Mouse (Mus musculus): Measurements from ENCODE around the gene Desi1. TPM values are rescaled to one million over a fixed set of nuclear protein-coding genes. Genes with fewer than 3 reads are reported as not detected.

The Desi1 gene
- 10 to 100 TPM; 14.9 to 18.4 (median 17.5) TPM for total RNA-seq (2022)

GRCm38 (mm10) chr15:82033762-82034161, at the start of gene Desi1:
Gene Desi1 (minus strand): TSS chr15:82033862.
- DNase-seq (ENCODE audit: low spot score in 2 of 2) = no peak

GRCm38 (mm10) chr15:82081161-82081560, 47.5 kb upstream of the Desi1 start:
- DNase-seq (ENCODE audit: low spot score in 2 of 2) = peak; percentile 11 to 18

GRCm38 (mm10) chr15:82079883-82080282, 46.2 kb upstream of the Desi1 start:
- DNase-seq (ENCODE audit: low spot score in 2 of 2) = no peak

GRCm38 (mm10) chr15:82073490-82073889, 39.8 kb upstream of the Desi1 start:
- DNase-seq (ENCODE audit: low spot score in 2 of 2) = no peak

DNA sequence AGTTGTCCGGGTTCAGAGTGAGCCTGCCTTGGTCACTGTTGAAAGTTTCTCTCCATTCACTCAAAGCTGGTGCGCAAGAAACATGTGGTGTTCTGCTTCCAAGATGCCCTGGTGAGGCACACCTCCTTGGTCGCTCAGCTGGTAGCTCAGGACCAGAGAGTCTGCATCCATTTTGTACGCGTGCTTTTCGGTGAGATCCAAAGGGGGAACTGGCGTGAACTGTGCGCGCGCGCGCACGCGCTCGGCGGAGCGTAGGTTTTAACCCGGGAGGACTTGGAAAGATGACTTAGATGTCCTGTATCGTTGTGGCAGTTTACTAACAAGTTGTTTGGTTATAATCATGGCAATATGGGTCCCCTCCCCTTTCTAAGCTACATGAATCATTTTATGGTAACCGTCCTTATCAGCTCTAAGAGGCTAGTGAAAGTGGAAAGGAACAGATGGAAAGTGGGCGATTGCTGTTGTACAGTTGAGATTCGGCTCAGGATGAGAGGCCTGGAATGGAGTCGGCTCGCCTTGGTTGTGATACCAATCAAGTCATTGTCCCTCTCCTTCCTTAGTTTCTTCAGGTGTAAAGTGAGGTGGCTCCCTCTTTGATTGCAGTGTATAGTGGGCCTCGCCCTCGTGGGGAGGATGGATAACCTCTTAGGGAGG, 38.3 kb upstream of the Desi1 start:
- DNase-seq (ENCODE audit: low spot score in 2 of 2) = no peak

- no peak for DNase-seq (ENCODE audit: low spot score in 2 of 2)
Measured at GRCm38 (mm10) chr15:82069898-82070297, 36.2 kb upstream of the Desi1 start, which contains the start of gene Mei1. Gene Mei1 (plus strand): TSS chr15:82069996.

GRCm38 (mm10) chr15:82065511-82065910, 31.8 kb upstream of the Desi1 start:
- peak; percentile 33 to 46 for DNase-seq (ENCODE audit: low spot score in 2 of 2)

GRCm38 (mm10) chr15:82063909-82064308, 30.2 kb upstream of the Desi1 start:
- no peak for DNase-seq (ENCODE audit: low spot score in 2 of 2)

DNA sequence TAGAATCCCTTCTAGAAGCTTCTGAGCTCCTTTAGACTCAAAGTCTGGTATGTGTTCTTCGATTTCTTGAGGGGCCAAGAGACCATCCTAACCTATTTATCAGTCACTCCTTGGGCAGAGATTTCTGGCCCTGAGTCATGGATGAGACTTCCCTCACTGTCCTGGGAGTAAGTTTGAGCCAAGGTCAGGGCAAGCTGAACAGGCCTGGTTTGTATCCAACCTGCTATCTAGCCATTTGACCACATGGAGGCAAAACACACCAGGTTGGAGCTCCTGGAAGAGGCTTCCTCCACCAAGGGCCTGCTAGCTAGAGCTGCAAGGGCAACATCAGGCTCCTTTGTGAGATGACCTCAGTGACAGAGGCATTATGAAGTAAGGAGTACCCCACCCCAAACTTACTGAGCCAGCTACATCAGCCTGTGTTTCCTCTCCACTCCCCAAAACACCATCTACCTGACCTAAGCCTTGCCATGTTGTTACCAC, 25.1 kb upstream of the Desi1 start, which contains the start of gene 4930407I10Rik:
Gene 4930407I10Rik (plus strand): TSS at position 433 of the 483 bp plus-strand sequence.
- DNase-seq (ENCODE audit: low spot score in 2 of 2) = no peak

- no peak for DNase-seq (ENCODE audit: low spot score in 2 of 2)
Measured at GRCm38 (mm10) chr15:82052544-82052943, 18.9 kb upstream of the Desi1 start.

DNA sequence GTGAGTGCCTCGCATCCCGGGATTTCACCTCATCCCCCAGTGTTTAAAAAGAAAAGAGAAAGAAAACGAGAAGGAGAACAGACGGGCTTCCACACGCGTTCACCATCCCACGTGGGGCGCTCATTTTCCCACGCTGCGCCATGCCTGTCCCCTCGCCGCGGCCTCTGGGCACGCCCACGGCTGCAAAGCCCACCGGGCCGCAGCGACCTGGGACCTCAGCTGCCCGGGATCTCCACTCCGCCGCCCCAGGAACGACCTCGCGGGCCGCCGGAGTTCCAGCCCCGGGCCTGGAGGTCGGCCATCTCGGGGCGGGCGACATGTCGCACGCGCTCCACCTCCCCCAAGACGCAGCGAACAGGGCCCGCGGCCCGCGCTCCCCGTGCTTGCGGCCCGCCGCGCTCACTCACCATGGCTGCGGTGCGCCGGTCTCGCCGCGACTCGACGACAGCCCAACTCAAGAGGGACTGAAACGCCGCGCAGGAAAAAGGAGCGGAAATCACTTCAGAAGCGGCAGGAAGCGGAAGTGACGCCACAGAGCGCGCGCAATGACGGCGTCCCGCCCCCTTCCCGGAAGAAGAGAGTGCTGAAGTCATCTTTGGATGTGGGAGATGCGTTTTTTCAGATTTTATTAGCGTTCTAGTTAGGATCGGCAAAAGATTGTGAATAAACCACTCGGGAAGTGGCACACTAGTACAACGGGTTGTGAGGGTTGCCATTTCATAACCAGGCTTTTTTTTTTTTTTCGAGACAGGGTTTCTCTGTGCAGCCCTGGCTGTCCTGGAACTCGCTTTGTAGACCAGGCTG, 13.6 kb upstream of the Desi1 start, which contains the start of gene Snu13:
Gene Snu13 (minus strand): TSS at position 519 of the 804 bp plus-strand sequence.
- peak; percentile 78 to 82 for DNase-seq (ENCODE audit: low spot score in 2 of 2)

- DNase-seq (ENCODE audit: low spot score in 2 of 2) = no peak
Measured at GRCm38 (mm10) chr15:82046246-82046891, 12.7 kb upstream of the Desi1 start.

DNA sequence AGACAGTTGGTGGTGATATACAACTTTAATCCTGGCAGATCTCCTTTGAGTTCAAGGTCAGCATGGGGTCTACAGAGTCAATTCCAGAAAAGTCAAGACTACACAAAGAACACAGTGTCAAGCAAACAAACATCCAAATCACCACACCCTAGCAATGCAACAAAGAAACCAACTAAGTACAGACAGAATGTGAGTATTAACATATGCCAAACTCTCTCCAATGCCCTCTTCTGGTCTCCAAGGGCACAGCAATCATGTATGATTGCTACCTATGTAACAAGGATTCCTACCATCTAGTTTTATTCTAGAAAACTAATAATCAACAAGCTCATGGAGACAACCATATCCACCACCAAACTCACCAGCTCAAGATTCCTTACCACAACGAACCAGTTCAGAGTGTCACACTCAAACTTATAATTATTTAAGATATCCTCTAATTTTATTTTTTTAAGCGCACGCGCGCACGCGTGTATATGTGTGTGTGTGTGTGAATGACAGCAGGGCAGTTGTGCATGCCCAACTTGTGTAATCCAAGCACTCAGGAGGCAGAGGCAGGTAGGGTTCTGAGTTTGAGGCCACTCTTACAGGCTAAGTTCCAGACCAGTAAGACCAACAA, 10.6 kb upstream of the Desi1 start:
- DNase-seq (ENCODE audit: low spot score in 2 of 2) = no peak

DNA sequence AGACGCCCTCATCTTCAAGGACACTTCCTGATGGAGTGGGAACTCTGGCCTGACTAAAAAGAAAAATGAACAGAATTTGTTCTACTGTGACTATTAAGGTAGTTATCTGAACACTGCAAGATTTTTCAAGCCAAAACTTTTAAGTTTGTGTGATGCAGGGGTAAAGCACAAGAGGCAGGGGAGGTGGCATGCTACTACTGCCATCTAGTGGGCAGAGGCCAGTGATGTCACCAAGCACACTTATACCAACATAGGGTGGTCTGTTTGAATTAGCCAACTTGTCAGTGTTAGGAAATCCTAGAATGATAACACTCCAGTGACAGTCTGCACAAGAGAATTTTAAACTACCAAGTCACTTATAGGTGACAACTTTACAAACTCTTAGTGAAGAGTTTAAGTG, 7.0 kb upstream of the Desi1 start:
- no peak for DNase-seq (ENCODE audit: low spot score in 2 of 2)

- DNase-seq (ENCODE audit: low spot score in 2 of 2) = no peak
Measured at GRCm38 (mm10) chr15:82035904-82036689, 2.4 kb upstream of the Desi1 start.

DNA sequence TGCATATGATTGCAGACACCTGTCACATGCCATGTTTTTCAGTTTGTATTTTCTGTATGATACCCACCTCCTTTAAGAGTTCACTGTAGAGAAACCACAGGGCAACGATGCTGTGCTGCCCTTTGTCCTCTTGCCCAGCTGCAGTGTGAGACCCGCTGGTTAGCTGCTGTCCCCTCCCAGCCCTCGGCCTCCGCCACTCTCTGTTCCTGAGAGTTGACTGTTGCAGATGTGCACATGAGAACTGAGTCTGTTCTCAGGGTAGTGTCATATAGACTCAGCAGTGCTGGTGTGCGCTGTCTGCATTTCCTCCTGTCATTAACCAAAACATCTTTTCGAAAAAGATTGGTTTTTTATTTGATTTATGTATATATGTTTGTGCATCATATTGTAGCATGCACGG, 1.3 kb downstream of the Desi1 start:
- no peak for DNase-seq (ENCODE audit: low spot score in 2 of 2)

- no peak for DNase-seq (ENCODE audit: low spot score in 2 of 2)
Measured at GRCm38 (mm10) chr15:82027726-82028125, 5.9 kb downstream of the Desi1 start.

DNA sequence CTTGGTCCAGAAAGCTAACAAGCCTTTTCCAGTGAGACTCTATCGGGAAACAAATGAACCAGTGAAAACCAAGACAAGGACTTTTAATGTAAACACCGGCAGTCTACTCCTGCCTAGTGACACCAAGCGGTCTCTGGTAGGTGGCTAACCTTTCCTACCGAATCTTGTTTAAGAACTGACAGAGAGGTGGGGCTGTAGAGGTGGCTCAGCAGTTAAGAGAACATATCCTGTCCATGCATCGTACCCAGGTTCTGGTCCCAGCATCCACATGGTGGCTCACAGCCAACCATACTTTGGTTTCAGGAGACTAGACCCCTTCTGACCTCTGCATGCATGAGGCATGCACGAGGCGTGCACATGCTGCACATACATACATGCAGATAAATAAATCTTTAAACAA, 6.4 kb downstream of the Desi1 start:
- DNase-seq (ENCODE audit: low spot score in 2 of 2) = no peak

GRCm38 (mm10) chr15:82023965-82024635, 9.6 kb downstream of the Desi1 start:
- no peak for DNase-seq (ENCODE audit: low spot score in 2 of 2)

DNA sequence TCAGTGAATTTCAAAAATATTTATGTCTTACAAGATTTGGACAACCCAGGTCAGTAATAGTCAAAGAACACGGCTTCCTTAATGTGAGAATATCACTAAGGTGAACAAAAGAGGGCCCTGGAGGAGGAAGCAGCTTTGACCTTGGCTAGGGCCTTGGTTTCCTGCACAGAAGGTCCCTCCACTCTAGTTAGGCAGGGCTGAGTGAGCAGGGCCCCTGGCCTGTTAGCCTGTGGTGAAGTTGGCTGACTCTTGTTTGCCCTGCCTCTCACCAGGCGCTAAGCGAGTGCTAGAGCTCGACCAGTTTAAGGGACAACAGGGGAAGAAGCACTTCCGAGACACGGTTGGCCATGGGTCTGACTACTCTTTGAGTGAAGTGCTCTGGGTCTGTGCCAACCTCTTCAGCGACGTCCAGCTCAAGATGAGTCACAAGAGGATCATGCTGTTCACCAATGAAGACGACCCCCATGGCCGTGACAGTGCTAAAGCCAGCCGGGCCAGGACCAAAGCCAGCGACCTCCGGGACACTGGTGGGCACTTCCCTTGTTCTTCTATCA, 11.1 kb downstream of the Desi1 start:
- DNase-seq (ENCODE audit: low spot score in 2 of 2) = no peak

Data from gastrocnemius, adult 8-10 months (tissue).